Mouse (Mus musculus): ENCODE results near the gene Fosl2. TPM values are rescaled to one million over a fixed set of nuclear protein-coding genes. Genes with fewer than 3 reads are reported as not detected.

Gene Fosl2
- polyA plus RNA-seq, 1 experiment from 2014 or later = 0.63 TPM

DNA sequence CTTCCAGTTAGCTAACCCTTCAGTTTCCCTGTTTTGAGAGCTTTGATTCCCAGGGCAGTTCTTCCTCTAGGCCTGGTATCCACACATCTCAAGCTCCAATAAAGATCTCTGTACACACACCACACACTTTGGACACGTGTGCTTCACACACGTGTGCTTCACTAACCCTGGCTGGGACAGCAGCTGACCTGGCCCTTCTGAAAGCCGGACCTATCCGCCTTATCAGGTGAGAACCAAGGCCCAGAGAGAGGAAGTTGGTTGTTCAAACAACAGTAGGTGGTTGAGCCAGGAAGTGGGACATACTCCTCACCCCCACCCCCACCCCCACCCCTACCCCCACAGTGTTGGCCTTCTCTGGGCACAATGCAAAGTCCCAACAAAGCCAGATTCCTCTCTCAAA is 24.9 kb upstream of the Fosl2 start:
- WGBS = 95% methylated on average over 4 of the region's 4 CpGs
- H3K4me2 ChIP-seq (replicated peaks) = no peak overlapping the region
- no peak overlapping the region for H3K9ac ChIP-seq
- no peaks in the 10 kb centered on the region for H3K36me3 ChIP-seq
- H3K4me1 ChIP-seq = no peaks in the 10 kb centered on the region
- H3K9me3 ChIP-seq = no peaks in the 10 kb centered on the region
- H3K27me3 ChIP-seq (replicated peaks) = no peaks in the 10 kb centered on the region
- H3K4me3 ChIP-seq = no peak overlapping the region
- ATAC-seq (ENCODE audit: low FRiP score, low read depth) = no peak
- H3K27ac ChIP-seq = no peak overlapping the region

DNA sequence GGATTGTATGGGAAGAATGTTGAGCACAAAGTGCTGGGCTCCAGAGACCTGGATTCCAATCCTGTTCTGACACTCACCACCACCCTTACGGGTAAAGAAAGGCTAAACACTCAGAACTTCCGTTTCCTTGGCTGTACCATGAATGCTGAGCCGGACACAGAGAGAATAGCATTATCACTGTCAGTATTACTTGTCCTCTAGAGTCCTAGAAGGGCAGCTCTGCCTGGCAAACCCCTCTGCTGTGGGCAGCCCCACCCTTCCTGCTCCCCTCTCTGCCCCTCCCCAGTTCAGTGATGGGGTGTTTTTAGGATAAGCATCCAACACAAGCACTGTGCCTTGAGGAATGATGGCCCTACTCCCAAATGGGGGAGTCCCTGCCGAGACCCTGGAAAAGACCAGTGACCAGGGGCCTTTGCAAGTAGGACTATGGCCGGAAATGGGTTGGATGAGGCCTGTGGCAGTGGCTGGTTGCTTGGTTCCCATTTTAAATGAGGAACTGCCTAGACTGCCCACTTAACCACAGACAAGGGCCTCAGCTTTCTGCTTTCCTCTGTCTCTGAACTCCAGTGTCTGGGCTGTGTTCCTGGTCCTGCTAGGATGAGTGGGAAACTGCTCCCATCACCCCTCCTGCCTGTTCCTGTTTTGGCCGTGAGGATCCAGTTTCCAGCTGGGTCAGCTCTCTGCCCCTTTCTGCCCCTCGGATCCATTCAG is 23.2 kb upstream of the Fosl2 start:
- no peak overlapping the region for H3K4me2 ChIP-seq (replicated peaks)
- no peaks in the 10 kb centered on the region for H3K9me3 ChIP-seq
- H3K27me3 ChIP-seq (replicated peaks) = no peaks in the 10 kb centered on the region
- no peak overlapping the region for H3K4me3 ChIP-seq
- no peak overlapping the region for H3K27ac ChIP-seq
- H3K36me3 ChIP-seq = no peaks in the 10 kb centered on the region
- no peaks in the 10 kb centered on the region for H3K4me1 ChIP-seq
- ATAC-seq (ENCODE audit: low FRiP score, low read depth) = no peak
- H3K9ac ChIP-seq = no peak overlapping the region
- 73% methylated on average over 7 of the region's 7 CpGs for WGBS

DNA sequence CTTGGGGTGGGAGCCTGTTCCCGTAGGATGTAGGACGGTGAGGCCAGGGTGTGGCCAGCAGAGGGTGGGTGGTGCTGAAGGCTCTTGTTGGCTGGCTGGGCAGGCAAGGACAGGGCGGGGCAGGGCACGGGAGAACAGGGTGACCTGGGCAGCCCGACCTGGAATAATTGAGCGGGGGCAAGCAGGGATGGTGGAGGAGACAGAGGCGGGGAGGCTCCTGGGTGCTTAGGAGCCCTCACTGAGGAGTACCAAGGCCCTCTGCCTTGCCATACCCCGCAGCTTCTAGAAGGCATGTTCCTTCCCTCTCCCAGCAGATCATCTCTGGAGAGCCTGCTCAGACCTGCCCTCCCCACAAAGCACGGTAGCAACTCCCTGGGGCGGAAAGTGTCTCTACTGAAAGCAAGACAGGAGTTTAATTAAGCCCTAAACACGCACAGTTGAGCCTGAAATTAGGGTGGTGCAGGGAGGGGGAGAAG is 14.7 kb upstream of the Fosl2 start:
- WGBS = 46% methylated on average over 11 of the region's 11 CpGs
- ATAC-seq (ENCODE audit: low FRiP score, low read depth) = no peak
- Histone ChIP-seq H3K36me3 (no peaks in the 10 kb centered on the region), H3K4me3 (no peak overlapping the region), H3K4me1 (no peaks in the 10 kb centered on the region), H3K4me2 (replicated peaks) (no peak overlapping the region), H3K27ac (no peak overlapping the region), H3K9ac (no peak overlapping the region), H3K27me3 (replicated peaks) (no peaks in the 10 kb centered on the region), H3K9me3 (no peaks in the 10 kb centered on the region)

DNA sequence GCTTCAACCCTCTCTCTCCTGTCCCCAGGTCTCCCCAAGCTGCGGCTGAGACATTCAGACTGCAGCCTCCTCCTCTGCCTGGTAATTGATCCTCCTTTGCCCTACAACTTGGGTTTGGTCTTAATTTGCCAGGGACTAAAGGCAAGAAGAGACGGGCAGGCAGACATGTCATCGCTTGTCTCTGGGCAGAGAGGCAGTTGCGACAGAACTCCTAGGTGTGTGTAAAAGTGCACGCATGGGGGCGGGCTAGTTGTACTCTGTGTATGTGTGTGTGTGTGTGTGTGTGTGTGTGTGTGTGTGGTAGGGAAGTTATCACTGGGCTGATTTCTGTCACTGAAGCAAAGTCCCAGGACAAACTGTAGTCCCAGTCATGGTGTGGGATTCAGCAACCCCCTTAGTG is 13.7 kb upstream of the Fosl2 start:
- WGBS = 91% methylated on average over 6 of the region's 6 CpGs

DNA sequence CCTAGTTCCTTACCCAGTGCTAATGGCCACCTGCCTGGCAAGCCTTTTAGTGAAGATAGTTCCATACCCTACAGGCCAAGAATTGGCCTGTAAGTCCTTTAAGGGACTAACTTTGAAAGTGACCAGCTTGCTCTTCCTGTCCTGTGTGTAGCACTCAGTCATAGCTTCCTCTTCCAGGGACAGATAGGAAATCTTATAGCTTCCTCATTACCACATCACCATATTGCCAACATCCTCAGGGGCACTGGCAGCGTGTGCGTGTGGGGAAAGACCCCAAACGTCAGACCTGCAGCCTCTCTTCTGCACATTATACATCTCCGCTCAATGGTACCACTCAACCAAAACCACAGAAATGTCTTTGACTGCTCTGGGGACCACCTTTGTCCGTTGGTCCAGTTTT is 13.2 kb upstream of the Fosl2 start:
- H3K9me3 ChIP-seq = no peaks in the 10 kb centered on the region
- no peaks in the 10 kb centered on the region for H3K36me3 ChIP-seq
- no peak overlapping the region for H3K27ac ChIP-seq
- no peak for ATAC-seq (ENCODE audit: low FRiP score, low read depth)
- no peak overlapping the region for H3K9ac ChIP-seq
- H3K27me3 ChIP-seq (replicated peaks) = 0 out of 2 replicates have a peak, but pooled peaks cover 2% of the 10 kb centered on the region
- H3K4me1 ChIP-seq = no peaks in the 10 kb centered on the region
- H3K4me3 ChIP-seq = no peak overlapping the region
- H3K4me2 ChIP-seq (replicated peaks) = no peak overlapping the region
- 86% methylated on average over 5 of the region's 5 CpGs for WGBS

More for the DNA sequence above, 13.7 kb upstream of the Fosl2 start:
- ATAC-seq (ENCODE audit: low FRiP score, low read depth) = no peak
- no peaks in the 10 kb centered on the region for H3K4me1 ChIP-seq
- H3K4me2 ChIP-seq (replicated peaks) = no peak overlapping the region
- no peak overlapping the region for H3K4me3 ChIP-seq
- no peak overlapping the region for H3K27ac ChIP-seq
- H3K9me3 ChIP-seq = no peaks in the 10 kb centered on the region
- 0 out of 2 replicates have a peak, but pooled peaks cover 2% of the 10 kb centered on the region for H3K27me3 ChIP-seq (replicated peaks)
- H3K9ac ChIP-seq = no peak overlapping the region
- H3K36me3 ChIP-seq = no peaks in the 10 kb centered on the region

DNA sequence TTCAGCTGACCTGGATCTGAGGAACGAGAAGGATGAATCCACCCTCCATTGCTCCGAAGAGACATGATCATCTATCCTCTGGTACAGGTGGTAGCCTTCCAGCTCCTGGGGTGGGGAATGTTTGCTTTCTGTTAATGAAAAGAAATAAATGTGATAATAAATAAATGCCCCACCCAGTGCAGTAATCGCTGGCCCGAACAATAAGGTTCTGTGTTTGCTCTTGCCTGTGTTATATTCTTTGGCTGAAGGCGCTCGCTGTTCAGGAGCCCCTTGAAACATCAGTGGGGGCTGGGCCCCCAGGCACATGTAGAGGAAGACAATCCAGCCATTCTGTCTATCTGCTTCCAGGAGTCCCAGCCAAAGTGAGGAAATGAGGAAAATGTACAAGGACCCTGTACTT is 10.6 kb upstream of the Fosl2 start:
- 75% methylated on average over 6 of the region's 6 CpGs for WGBS
- H3K27me3 ChIP-seq (replicated peaks) = 0 out of 2 replicates have a peak, but pooled peaks cover 5% of the 10 kb centered on the region
- H3K36me3 ChIP-seq = no peaks in the 10 kb centered on the region
- H3K4me1 ChIP-seq = no peaks in the 10 kb centered on the region
- ATAC-seq (ENCODE audit: low FRiP score, low read depth) = no peak
- no peak overlapping the region for H3K27ac ChIP-seq
- no peak overlapping the region for H3K4me2 ChIP-seq (replicated peaks)
- no peak overlapping the region for H3K4me3 ChIP-seq
- no peaks in the 10 kb centered on the region for H3K9me3 ChIP-seq
- no peak overlapping the region for H3K9ac ChIP-seq

DNA sequence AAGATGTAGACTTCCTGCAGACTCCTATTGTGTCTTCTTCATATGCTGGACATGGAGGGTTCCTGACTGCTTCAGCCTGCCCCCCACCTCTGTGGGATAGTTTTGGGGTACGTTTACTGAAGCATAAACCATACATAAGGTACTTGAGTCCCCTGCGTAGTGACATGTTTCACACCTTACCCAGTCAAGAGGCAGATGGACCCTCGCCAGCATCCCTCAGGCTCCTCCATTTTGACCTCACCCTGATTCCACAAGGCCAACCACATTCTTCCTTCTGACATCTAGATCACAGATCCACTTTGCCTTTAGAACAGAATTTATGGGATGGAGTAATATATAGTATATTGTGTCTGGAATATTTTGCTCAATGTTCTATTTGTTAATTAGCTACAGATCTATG is 8.4 kb upstream of the Fosl2 start:
- Histone ChIP-seq H3K27ac (no peak overlapping the region), H3K36me3 (no peaks in the 10 kb centered on the region), H3K9me3 (no peaks in the 10 kb centered on the region), H3K27me3 (replicated peaks) (peaks cover 23% of the 10 kb centered on the region), H3K4me3 (no peak overlapping the region), H3K9ac (no peak overlapping the region), H3K4me2 (replicated peaks) (no peak overlapping the region), H3K4me1 (no peaks in the 10 kb centered on the region)
- 63% methylated on average over 3 of the region's 3 CpGs for WGBS
- ATAC-seq (ENCODE audit: low FRiP score, low read depth) = no peak

DNA sequence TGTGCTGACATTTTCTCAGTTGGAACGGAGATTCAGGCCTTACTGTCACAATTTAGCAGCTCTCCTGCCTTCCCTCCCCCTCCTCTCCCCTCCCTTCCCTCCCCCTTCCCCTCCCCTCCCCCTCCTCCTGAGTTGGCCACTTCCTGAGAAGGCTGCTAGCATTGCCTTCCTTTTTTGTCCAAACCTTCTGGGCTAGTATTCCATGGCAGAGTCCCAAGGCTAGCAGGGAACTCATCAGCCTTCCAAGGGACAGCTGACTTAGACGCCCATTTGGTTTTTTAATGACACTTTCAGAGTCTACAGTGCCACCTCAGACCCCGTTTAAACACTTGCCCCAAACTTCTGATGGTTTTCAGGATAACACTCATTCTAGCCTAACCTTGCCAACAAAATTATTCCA is 7.7 kb upstream of the Fosl2 start:
- Histone ChIP-seq H3K4me3 (no peak overlapping the region), H3K9me3 (no peaks in the 10 kb centered on the region), H3K4me1 (peaks cover 4% of the 10 kb centered on the region; the same call in 1 of the 2 replicates), H3K9ac (no peak overlapping the region), H3K36me3 (no peaks in the 10 kb centered on the region), H3K27ac (no peak overlapping the region), H3K27me3 (replicated peaks) (peaks cover 30% of the 10 kb centered on the region), H3K4me2 (replicated peaks) (no peak overlapping the region)
- ATAC-seq (ENCODE audit: low FRiP score, low read depth) = no peak
- WGBS = 58% methylated on average over 3 of the region's 3 CpGs

DNA sequence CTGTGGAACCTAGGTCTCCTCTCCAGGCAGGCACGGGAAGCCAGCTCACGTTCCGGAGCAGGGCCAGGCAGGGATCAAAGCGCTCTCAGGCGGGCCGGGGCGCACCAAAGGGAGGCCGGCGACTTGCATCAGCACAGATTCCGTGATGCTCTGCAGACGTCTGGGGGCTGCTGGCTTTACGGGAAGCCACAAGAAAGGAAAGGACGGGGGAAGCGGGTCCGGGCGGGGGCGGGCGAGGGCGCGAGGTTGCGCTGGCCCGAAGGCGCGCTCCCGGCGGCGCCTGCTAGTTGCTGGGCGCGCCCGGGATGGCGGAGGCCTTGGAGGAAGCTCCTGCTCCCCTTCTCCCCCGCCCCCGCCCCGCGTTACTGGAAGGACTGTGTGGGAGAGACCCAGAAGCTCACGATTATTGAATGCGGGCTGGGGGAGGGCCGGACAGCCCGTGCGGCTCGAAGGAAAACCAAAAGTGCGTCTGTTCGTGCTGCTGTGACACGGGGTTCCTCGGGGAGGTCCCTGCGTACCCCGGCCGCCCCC is 2.6 kb upstream of the Fosl2 start:
- no peaks in the 10 kb centered on the region for H3K9me3 ChIP-seq
- WGBS = under 1% methylated on average over 48 of the region's 48 CpGs
- H3K9ac ChIP-seq = peak overlapping the region; percentile 61
- H3K4me1 ChIP-seq = peaks cover 19% of the 10 kb centered on the region
- H3K4me3 ChIP-seq = peak overlapping the region; percentile 55
- no peak overlapping the region for H3K27ac ChIP-seq
- H3K27me3 ChIP-seq (replicated peaks) = peaks cover 69% of the 10 kb centered on the region
- ATAC-seq (ENCODE audit: low FRiP score, low read depth) = peak; percentile 26; the same call in 1 of the 2 replicates
- no peaks in the 10 kb centered on the region for H3K36me3 ChIP-seq
- H3K4me2 ChIP-seq (replicated peaks) = peak overlapping the region; percentile 91

DNA sequence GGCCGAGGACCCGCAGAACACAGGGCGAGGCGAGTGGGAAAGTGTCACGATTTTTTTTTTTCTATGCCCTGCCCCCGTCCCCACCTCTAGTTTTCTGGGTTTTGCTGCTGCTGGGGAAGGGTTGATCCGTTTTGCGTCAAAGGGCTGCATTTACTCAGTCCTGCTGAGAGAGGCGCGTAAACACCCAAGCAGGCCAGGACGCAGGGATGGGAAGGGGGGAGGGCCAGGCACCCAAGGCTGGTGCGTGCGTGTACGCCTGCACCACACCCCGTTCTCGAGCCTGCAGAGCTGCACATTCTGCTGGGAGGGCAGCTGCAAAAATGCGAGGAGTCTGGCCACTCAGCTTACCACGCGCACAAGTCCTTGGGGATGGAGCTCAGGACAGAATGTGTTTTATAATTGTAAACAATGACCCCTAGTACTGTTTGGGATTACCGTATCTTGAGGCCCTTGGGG is 2.0 kb upstream of the Fosl2 start:
- Histone ChIP-seq H3K4me1 (peaks cover 19% of the 10 kb centered on the region), H3K27ac (no peak overlapping the region), H3K27me3 (replicated peaks) (peaks cover 74% of the 10 kb centered on the region), H3K4me3 (peak overlapping the region; percentile 55), H3K4me2 (replicated peaks) (peak overlapping the region; percentile 91), H3K9me3 (no peaks in the 10 kb centered on the region), H3K9ac (peak overlapping the region; percentile 61), H3K36me3 (no peaks in the 10 kb centered on the region)
- ATAC-seq (ENCODE audit: low FRiP score, low read depth) = no peak
- under 1% methylated on average over 20 of the region's 20 CpGs for WGBS

DNA sequence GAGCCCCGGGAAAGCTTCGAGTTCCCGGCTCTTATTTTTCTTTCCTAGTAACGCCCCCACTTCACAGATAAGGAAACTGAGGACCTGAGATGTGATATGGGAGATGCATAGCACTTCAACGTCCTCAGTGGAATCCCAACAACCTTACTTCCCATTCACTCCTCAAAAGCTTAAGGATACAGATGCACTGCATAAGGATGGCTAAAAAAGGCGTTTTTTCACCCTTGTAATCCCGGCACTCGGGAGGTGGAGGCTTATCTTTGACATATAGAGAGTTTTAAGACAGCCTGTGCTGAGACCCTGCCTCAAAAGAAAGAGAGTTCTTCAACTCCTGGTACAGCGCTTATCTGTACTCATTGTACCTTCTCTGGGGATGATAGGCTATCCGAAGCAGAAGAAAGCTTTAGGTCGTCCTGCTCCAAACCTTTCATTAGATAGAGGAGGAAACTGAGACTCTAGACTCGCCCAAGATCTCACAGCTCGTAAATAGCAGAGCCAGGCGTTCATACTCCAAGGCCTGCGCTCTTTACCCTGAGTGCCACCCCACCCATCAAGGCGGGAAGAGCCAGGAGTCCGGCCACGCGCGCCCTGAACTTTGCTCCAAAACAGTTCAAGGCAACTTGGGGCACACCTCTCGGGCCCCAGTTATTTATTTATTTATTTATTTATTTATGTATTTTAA is 1.4 kb upstream of the Fosl2 start:
- WGBS = 4% methylated on average over 21 of the region's 21 CpGs
- no peak overlapping the region for H3K9ac ChIP-seq
- no peak for ATAC-seq (ENCODE audit: low FRiP score, low read depth)
- H3K27me3 ChIP-seq (replicated peaks) = peaks cover 77% of the 10 kb centered on the region
- H3K36me3 ChIP-seq = no peaks in the 10 kb centered on the region
- peaks cover 19% of the 10 kb centered on the region for H3K4me1 ChIP-seq
- no peaks in the 10 kb centered on the region for H3K9me3 ChIP-seq
- peak overlapping the region; percentile 55 for H3K4me3 ChIP-seq
- no peak overlapping the region for H3K27ac ChIP-seq
- peak overlapping the region; percentile 91 for H3K4me2 ChIP-seq (replicated peaks)

DNA sequence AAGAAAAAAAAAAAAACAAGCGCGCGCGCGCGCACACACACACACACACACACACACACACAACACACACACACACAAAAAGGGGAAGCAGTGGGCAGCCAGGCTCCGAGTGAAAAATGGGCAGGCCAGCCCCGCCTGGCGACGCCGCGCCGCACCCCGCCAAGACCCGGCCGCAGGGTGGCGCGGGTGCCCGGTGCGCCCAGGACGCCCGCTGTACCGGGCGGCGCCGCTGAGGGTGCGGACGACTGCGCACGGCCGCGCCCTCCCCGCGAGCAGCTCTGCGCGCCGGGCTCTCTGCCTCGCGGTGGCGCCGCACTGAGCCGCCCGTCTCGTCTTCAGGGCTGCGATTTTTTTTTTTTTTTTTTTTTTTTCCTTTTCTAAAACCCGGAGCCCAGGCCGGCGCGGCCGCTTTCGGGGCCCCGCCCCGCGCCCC is 682 bp upstream of the Fosl2 start:
- Histone ChIP-seq H3K27ac (no peak overlapping the region), H3K4me2 (replicated peaks) (peak overlapping the region; percentile 91), H3K9ac (peak overlapping the region; percentile 61), H3K27me3 (replicated peaks) (peaks cover 74% of the 10 kb centered on the region), H3K36me3 (no peaks in the 10 kb centered on the region), H3K4me3 (peak overlapping the region; percentile 54), H3K4me1 (peaks cover 19% of the 10 kb centered on the region), H3K9me3 (no peaks in the 10 kb centered on the region)
- peak; percentile 57 for ATAC-seq (ENCODE audit: low FRiP score, low read depth)
- WGBS = under 1% methylated on average over 39 of the region's 54 CpGs
